Mouse (Mus musculus): ENCODE results near the gene Hs3st3a1.

GRCm38 (mm10) chr11:64418969-64419368, 16.2 kb upstream of the Hs3st3a1 start:
- TF ChIP-seq CTCF (IDR thresholded peaks at IDR 0.05 in 2 of 3, conservative IDR thresholded peaks at IDR 0.05 in 1 of 3; ENCODE audit: control insufficient read depth in 1 of 3, insufficient read depth in 1 of 3, low read depth in 2 of 3, low read length in 3 of 3, poor library complexity in 1 of 3, severe bottlenecking in 1 of 3) (no peak), USF2 (IDR thresholded peaks at IDR 0.05; ENCODE audit: borderline replicate concordance in 1 of 2, insufficient read depth in 1 of 2, low read depth in 1 of 2, low read length in 2 of 2) (no peak), MAZ (IDR thresholded peaks at IDR 0.05; ENCODE audit: low read depth, low read length) (no peak), GATA1 (IDR thresholded peaks at IDR 0.05; ENCODE audit: low read depth, low read length) (no peak)

Data from MEL (cell line).